Mouse (Mus musculus) urinary bladder, adult 18-20 months (tissue): Measurements from ENCODE around the gene Bet1l.
"Not testable (repeated sequence)": the region's sequence is repeated elsewhere in the genome, so short reads cannot be mapped to it uniquely, and the experiment has no call there.

Experiments used
- DNase-seq, 2 experiments: peaks; one replicate each; pipeline ENCODE4 v3.0.0; 2022; ENCODE audit warnings: low spot score in 2 of 2, mixed read lengths in 2 of 2

Bet1l gene

GRCm38 (mm10) chr7:140857550-140858505, at the start of gene Bet1l:
Bet1l (minus strand) TSS chr7:140857577.
- no peak for DNase-seq

- no peak for DNase-seq
Measured at GRCm38 (mm10) chr7:140907131-140907530, 49.8 kb upstream of the Bet1l start.

GRCm38 (mm10) chr7:140905642-140906081, 48.3 kb upstream of the Bet1l start:
- no peak for DNase-seq

- DNase-seq = peak; percentile 24 to 75
Measured at GRCm38 (mm10) chr7:140903212-140903611, 45.8 kb upstream of the Bet1l start.

- no peak for DNase-seq
Measured at GRCm38 (mm10) chr7:140902036-140902875, 44.9 kb upstream of the Bet1l start.

- no peak for DNase-seq
Measured at GRCm38 (mm10) chr7:140900220-140900619, 42.8 kb upstream of the Bet1l start, which contains the start of gene Cox8b. Cox8b (minus strand) TSS chr7:140900446.

GRCm38 (mm10) chr7:140899121-140899520, 41.7 kb upstream of the Bet1l start:
- DNase-seq = no peak

- DNase-seq = no peak
Measured at GRCm38 (mm10) chr7:140897863-140898262, 40.5 kb upstream of the Bet1l start.

GRCm38 (mm10) chr7:140894611-140895010, 37.2 kb upstream of the Bet1l start:
- no peak for DNase-seq

- no peak for DNase-seq
Measured at GRCm38 (mm10) chr7:140894031-140894430, 36.7 kb upstream of the Bet1l start.

GRCm38 (mm10) chr7:140890636-140891035, 33.3 kb upstream of the Bet1l start:
- not testable (repeated sequence) for DNase-seq

GRCm38 (mm10) chr7:140882469-140882803, 25.1 kb upstream of the Bet1l start:
- no peak for DNase-seq

GRCm38 (mm10) chr7:140881696-140882468, 24.5 kb upstream of the Bet1l start, which contains the start of the genes Psmd13 and Sirt3:
Psmd13 (plus strand) TSS chr7:140881968.
Sirt3 (minus strand) TSS chr7:140882309.
- peak; percentile 90 for DNase-seq

GRCm38 (mm10) chr7:140880865-140881515, 23.6 kb upstream of the Bet1l start:
- no peak for DNase-seq

GRCm38 (mm10) chr7:140880419-140880818, 23.0 kb upstream of the Bet1l start:
- DNase-seq = no peak

GRCm38 (mm10) chr7:140879355-140879754, 22.0 kb upstream of the Bet1l start:
- DNase-seq = no peak

GRCm38 (mm10) chr7:140877364-140877763, 20.0 kb upstream of the Bet1l start:
- DNase-seq = no peak

GRCm38 (mm10) chr7:140874224-140874623, 16.8 kb upstream of the Bet1l start:
- no peak for DNase-seq

GRCm38 (mm10) chr7:140864761-140865160, 7.4 kb upstream of the Bet1l start:
- no peak for DNase-seq

GRCm38 (mm10) chr7:140860728-140861127, 3.4 kb upstream of the Bet1l start:
- no peak for DNase-seq

- DNase-seq = no peak
Measured at GRCm38 (mm10) chr7:140859997-140860396, 2.6 kb upstream of the Bet1l start.
